Mouse (Mus musculus): ENCODE measurements at regions not wholly inside any gene's neighbourhood (a gene's known extent, or its start where the extent isn't known, plus 50 kb on each side); places are given as distances from the start of the nearest gene placed in this dataset.

- ATAC-seq (ENCODE audit: insufficient number of reproducible peaks, insufficient read depth, low FRiP score, low read depth) = no peak
These were observed 51.9 kb upstream of the Zmiz1 start for GRCm38 (mm10) chr14:25407111-25407510.

More at GRCm38 (mm10) chr14:25407111-25407510, 51.9 kb upstream of the Zmiz1 start:
- no peaks in the 10 kb centered on the region for H3K36me3 ChIP-seq (ENCODE audit: control insufficient read depth, insufficient read depth, low read length)
- H3K4me2 ChIP-seq (replicated peaks; ENCODE audit: low read depth, low read length) = no peak overlapping the region
- no peaks in the 10 kb centered on the region for H3K9me3 ChIP-seq (ENCODE audit: control insufficient read depth, low read depth, low read length)
- WGBS = 86% methylated on average over 7 of the region's 7 CpGs
- no peak overlapping the region for H3K4me3 ChIP-seq (ENCODE audit: low read depth, low read length)
- H3K9ac ChIP-seq (replicated peaks; ENCODE audit: low read depth, low read length) = no peak overlapping the region
- H3K4me1 ChIP-seq (ENCODE audit: control insufficient read depth, insufficient read depth, low read length) = no peaks in the 10 kb centered on the region
- H3K27ac ChIP-seq (ENCODE audit: low read length) = no peak overlapping the region
- H3K27me3 ChIP-seq (ENCODE audit: control insufficient read depth, insufficient read depth, low read length) = no peaks in the 10 kb centered on the region
